40 mouse cellular contexts compared by ENCODE assay signal in genomic region chr2:164494126-164494525, GRCm38 (mm10). TPM values are rescaled to one million over a fixed set of nuclear protein-coding genes. Genes with fewer than 3 reads are reported as not detected.
DNase-seq lines count a peak whose midpoint lies in the region; ATAC-seq and TF ChIP-seq lines count a peak whose summit lies in the region.
"Had no signal": no experiment of that assay in that cellular context is flagged by ENCODE, and none has a peak within 500 bp of the region (broad histone marks: within the 10 kb centered on the region; RNA-seq: fewer than 3 reads in every experiment).

No protein-coding gene starts in this region.

- DNase-seq in cerebellum, adult 11-12 months = peak; percentile 35
- DNase-seq in cerebellum, postnatal 36 days = no peak
- no peak for DNase-seq in hindbrain, embryonic 14.5 days (ENCODE audit: low spot score)
- peak; percentile 78 for DNase-seq in midbrain, postnatal 0 days (ENCODE audit: low spot score)
- peak; percentile 59 for DNase-seq in brain, adult 2 months (ENCODE audit: low read depth, low spot score)
- DNase-seq: adrenal gland, postnatal 10 days; cerebellum, adult 8-10 months; gastrocnemius, adult 2 months; gastrocnemius, postnatal 36 days; heart, adult 18-20 months; heart, postnatal 36 days; kidney, postnatal 14 days; layer of hippocampus, postnatal 36 days; liver; lung, adult 2 months; lung, postnatal 10 days; midbrain, embryonic 14.5 days; right cerebral cortex, postnatal 25 days had no signal

- no peak for TF ChIP-seq CTCF in midbrain, postnatal 0 days (IDR thresholded peaks at IDR 0.05)

- H3K4me3 ChIP-seq in hindbrain, embryonic 16.5 days (ENCODE audit: low read length) = no peak overlapping the region
- H3K4me3 ChIP-seq in hindbrain, embryonic 14.5 days (replicated peaks; ENCODE audit: low read length) = no peak overlapping the region
- no peak overlapping the region for H3K4me3 ChIP-seq in midbrain, postnatal 0 days (ENCODE audit: low read depth, low read length)
- no peak overlapping the region for H3K4me3 ChIP-seq in midbrain, embryonic 13.5 days (replicated peaks)
- H3K4me3 ChIP-seq in intestine, embryonic 16.5 days (ENCODE audit: low read length) = no peak overlapping the region
- H3K4me3 ChIP-seq: embryonic facial prominence, embryonic 10.5 days; embryonic facial prominence, embryonic 15.5 days; forebrain, embryonic 13.5 days; gastrocnemius, adult 2 months; stomach, embryonic 15.5 days had no signal

- H3K4me1 ChIP-seq in hindbrain, embryonic 16.5 days (ENCODE audit: control insufficient read depth, insufficient read depth, low read depth, low read length) = peaks cover 15% of the 10 kb centered on the region
- peaks cover 17% of the 10 kb centered on the region for H3K4me1 ChIP-seq in hindbrain, embryonic 14.5 days (replicated peaks; ENCODE audit: control insufficient read depth, insufficient read depth, low read length)
- peaks cover 7% of the 10 kb centered on the region; the same call in 1 of the 2 replicates for H3K4me1 ChIP-seq in midbrain, postnatal 0 days (ENCODE audit: insufficient read depth, low read length)
- peaks cover 17% of the 10 kb centered on the region for H3K4me1 ChIP-seq in midbrain, embryonic 13.5 days (replicated peaks)
- H3K4me1 ChIP-seq in intestine, embryonic 16.5 days (ENCODE audit: control insufficient read depth, insufficient read depth, low read length) = peaks cover 5% of the 10 kb centered on the region

- 44% methylated on average over 2 of the region's 2 CpGs for WGBS in hindbrain, embryonic 16.5 days
- WGBS in hindbrain, embryonic 14.5 days = 54% methylated on average over 2 of the region's 2 CpGs
- 38% methylated on average over 2 of the region's 2 CpGs for WGBS in midbrain, postnatal 0 days
- 48% methylated on average over 2 of the region's 2 CpGs for WGBS in midbrain, embryonic 13.5 days
- WGBS in intestine, embryonic 16.5 days = 47% methylated on average over 2 of the region's 2 CpGs

- ATAC-seq in hindbrain, embryonic 16.5 days = peak; percentile 70
- no peak for ATAC-seq in hindbrain, embryonic 14.5 days (ENCODE audit: low FRiP score)
- peak; percentile 65; the same call in 1 of the 2 replicates for ATAC-seq in midbrain, postnatal 0 days (ENCODE audit: low FRiP score)
- no peak for ATAC-seq in midbrain, embryonic 13.5 days
- no peak for ATAC-seq in intestine, embryonic 16.5 days
- ATAC-seq: forebrain, embryonic 13.5 days; intestine, postnatal 0 days; Patski had no signal

- H3K9ac ChIP-seq in hindbrain, embryonic 16.5 days (ENCODE audit: low read depth, low read length) = no peak overlapping the region
- H3K9ac ChIP-seq in hindbrain, embryonic 14.5 days = no peak overlapping the region
- H3K9ac ChIP-seq in midbrain, postnatal 0 days (replicated peaks; ENCODE audit: low read length, poor library complexity, severe bottlenecking) = no peak overlapping the region
- no peak overlapping the region for H3K9ac ChIP-seq in midbrain, embryonic 13.5 days (replicated peaks)
- H3K9ac ChIP-seq in intestine, embryonic 16.5 days (ENCODE audit: low read depth, low read length) = no peak overlapping the region
- H3K9ac ChIP-seq: embryonic facial prominence, embryonic 15.5 days; forebrain, embryonic 13.5 days; liver, embryonic 14.5 days; stomach, embryonic 15.5 days had no signal

- H3K27me3 ChIP-seq in hindbrain, embryonic 16.5 days (replicated peaks; ENCODE audit: control insufficient read depth, insufficient read depth, low read length) = no peaks in the 10 kb centered on the region
- H3K27me3 ChIP-seq in hindbrain, embryonic 14.5 days (ENCODE audit: control insufficient read depth, insufficient read depth, low read length) = no peaks in the 10 kb centered on the region
- H3K27me3 ChIP-seq in midbrain, postnatal 0 days (ENCODE audit: insufficient read depth, low read length) = no peaks in the 10 kb centered on the region
- H3K27me3 ChIP-seq in midbrain, embryonic 13.5 days = no peaks in the 10 kb centered on the region
- no peaks in the 10 kb centered on the region for H3K27me3 ChIP-seq in intestine, embryonic 16.5 days (replicated peaks; ENCODE audit: control insufficient read depth, insufficient read depth, low read length)
- H3K27me3 ChIP-seq: CH12.LX; embryonic facial prominence, embryonic 15.5 days; forebrain, embryonic 13.5 days; Patski; stomach, embryonic 15.5 days had no signal

- no peaks in the 10 kb centered on the region for H3K9me3 ChIP-seq in hindbrain, embryonic 16.5 days (ENCODE audit: control insufficient read depth, low read length)
- H3K9me3 ChIP-seq in hindbrain, embryonic 14.5 days (ENCODE audit: control insufficient read depth, low read length) = no peaks in the 10 kb centered on the region
- H3K9me3 ChIP-seq in midbrain, postnatal 0 days (ENCODE audit: low read length) = no peaks in the 10 kb centered on the region
- H3K9me3 ChIP-seq in midbrain, embryonic 13.5 days = no peaks in the 10 kb centered on the region
- no peaks in the 10 kb centered on the region for H3K9me3 ChIP-seq in intestine, embryonic 16.5 days (ENCODE audit: control insufficient read depth, low read length)
- H3K9me3 ChIP-seq: embryonic facial prominence, embryonic 10.5 days; embryonic facial prominence, embryonic 15.5 days; forebrain, embryonic 13.5 days; stomach, embryonic 15.5 days had no signal

- H3K4me2 ChIP-seq in hindbrain, embryonic 16.5 days (ENCODE audit: low read length) = no peak overlapping the region
- no peak overlapping the region for H3K4me2 ChIP-seq in hindbrain, embryonic 14.5 days (replicated peaks)
- H3K4me2 ChIP-seq in midbrain, postnatal 0 days (ENCODE audit: low read depth, low read length, poor library complexity, severe bottlenecking) = no peak overlapping the region
- H3K4me2 ChIP-seq in midbrain, embryonic 13.5 days (replicated peaks) = no peak overlapping the region
- H3K4me2 ChIP-seq in intestine, embryonic 16.5 days (ENCODE audit: low read depth, low read length) = no peak overlapping the region
- H3K4me2 ChIP-seq: embryonic facial prominence, embryonic 15.5 days; forebrain, embryonic 13.5 days; heart, embryonic 11.5 days; stomach, embryonic 15.5 days had no signal

- peaks cover under 1% of the 10 kb centered on the region; the same call in 1 of the 2 replicates for H3K36me3 ChIP-seq in hindbrain, embryonic 16.5 days (ENCODE audit: control insufficient read depth, insufficient read depth, low read length)
- peaks cover 16% of the 10 kb centered on the region; the same call in 1 of the 2 replicates for H3K36me3 ChIP-seq in hindbrain, embryonic 14.5 days (replicated peaks; ENCODE audit: control insufficient read depth, insufficient read depth)
- H3K36me3 ChIP-seq in midbrain, postnatal 0 days (ENCODE audit: insufficient read depth, low read length) = peaks cover 15% of the 10 kb centered on the region
- peaks cover 8% of the 10 kb centered on the region for H3K36me3 ChIP-seq in midbrain, embryonic 13.5 days
- H3K36me3 ChIP-seq in intestine, embryonic 16.5 days (ENCODE audit: control insufficient read depth, insufficient read depth, low read length) = no peaks in the 10 kb centered on the region

- no peak overlapping the region; the same call in 1 of the 2 replicates for H3K27ac ChIP-seq in hindbrain, embryonic 16.5 days (ENCODE audit: low read depth, low read length)
- H3K27ac ChIP-seq in hindbrain, embryonic 14.5 days = no peak overlapping the region
- H3K27ac ChIP-seq in midbrain, postnatal 0 days (ENCODE audit: low read depth, low read length) = peak overlapping the region; percentile 14; the same call in 1 of the 2 replicates
- H3K27ac ChIP-seq in midbrain, embryonic 13.5 days = no peak overlapping the region
- H3K27ac ChIP-seq in intestine, embryonic 16.5 days (ENCODE audit: low read length) = no peak overlapping the region
- H3K27ac ChIP-seq: embryonic facial prominence, embryonic 10.5 days; embryonic facial prominence, embryonic 15.5 days; forebrain, embryonic 13.5 days; gastrocnemius, adult 2 months; liver, embryonic 14.5 days; macrophage; stomach, embryonic 15.5 days had no signal

RNA-seq across cellular contexts. Expression of gene Pigt, which starts 3.2 kb away (rescaled TPM):
- polyA plus RNA-seq in hindbrain, embryonic 16.5 days (2015; fragmentation: Nextera tagmentation; extraction: Ambion mirVana) = 97.7 and 101 TPM in 2 replicates
- 109 and 110 TPM in 2 replicates for polyA plus RNA-seq in hindbrain, embryonic 14.5 days (2014; fragmentation: Nextera tagmentation; extraction: Ambion mirVana)
- 117 and 126 TPM in 2 replicates for total RNA-seq in midbrain, postnatal 0 days (2014; rRNA removed)
- 121 and 126 TPM in 2 replicates for polyA plus RNA-seq in midbrain, postnatal 0 days (2015; fragmentation: Nextera tagmentation; extraction: Ambion mirVana)
- 64.2 and 67.8 TPM in 2 replicates for polyA plus RNA-seq in midbrain, embryonic 13.5 days (2015; fragmentation: Nextera tagmentation; extraction: Ambion mirVana)
- polyA plus RNA-seq in intestine, embryonic 16.5 days (2015; fragmentation: Nextera tagmentation; extraction: Ambion mirVana) = 59.1 and 61.4 TPM in 2 replicates

RNA-seq across cellular contexts. Expression of gene Dbndd2, which starts 8.2 kb away (rescaled TPM):
- polyA plus RNA-seq in hindbrain, embryonic 16.5 days (2015; fragmentation: Nextera tagmentation; extraction: Ambion mirVana) = 23.8 and 27.3 TPM in 2 replicates
- 13.8 and 14.4 TPM in 2 replicates for polyA plus RNA-seq in hindbrain, embryonic 14.5 days (2014; fragmentation: Nextera tagmentation; extraction: Ambion mirVana)
- total RNA-seq in midbrain, postnatal 0 days (2014; rRNA removed) = 21.1 and 26.7 TPM in 2 replicates
- 24.8 and 25.4 TPM in 2 replicates for polyA plus RNA-seq in midbrain, postnatal 0 days (2015; fragmentation: Nextera tagmentation; extraction: Ambion mirVana)
- 8.7 and 8.8 TPM in 2 replicates for polyA plus RNA-seq in midbrain, embryonic 13.5 days (2015; fragmentation: Nextera tagmentation; extraction: Ambion mirVana)
- polyA plus RNA-seq in intestine, embryonic 16.5 days (2015; fragmentation: Nextera tagmentation; extraction: Ambion mirVana) = 16.0 and 16.4 TPM in 2 replicates

RNA-seq across cellular contexts. Expression of gene Trp53tg5, which starts 20.6 kb away (rescaled TPM):
- polyA plus RNA-seq in hindbrain, embryonic 16.5 days (2015; fragmentation: Nextera tagmentation; extraction: Ambion mirVana) = not detected in 2 replicates
- 0.28 TPM in 1 of 2 replicates, not detected in the other for polyA plus RNA-seq in hindbrain, embryonic 14.5 days (2014; fragmentation: Nextera tagmentation; extraction: Ambion mirVana)
- total RNA-seq in midbrain, postnatal 0 days (2014; rRNA removed) = not detected in 2 replicates
- polyA plus RNA-seq in midbrain, postnatal 0 days (2015; fragmentation: Nextera tagmentation; extraction: Ambion mirVana) = not detected in 2 replicates
- polyA plus RNA-seq in midbrain, embryonic 13.5 days (2015; fragmentation: Nextera tagmentation; extraction: Ambion mirVana) = not detected in 2 replicates
- polyA plus RNA-seq in intestine, embryonic 16.5 days (2015; fragmentation: Nextera tagmentation; extraction: Ambion mirVana) = not detected in 2 replicates
- total RNA-seq: adrenal gland, postnatal 10 days; CH12.LX; common myeloid progenitor, adult 5-6 weeks; gastrocnemius, adult 2 months; gastrocnemius, postnatal 36 days; heart, adult 18-20 months; heart, postnatal 36 days; layer of hippocampus, postnatal 36 days; megakaryocyte-erythroid progenitor cell, adult 5-6 weeks had no signal
- polyA plus RNA-seq: C2C12; embryonic facial prominence, embryonic 10.5 days; embryonic facial prominence, embryonic 15.5 days; forebrain, embryonic 13.5 days; frontal cortex, adult 2 months; heart, embryonic 11.5 days; heart, embryonic 16.5 days; intestine, postnatal 0 days; kidney, embryonic 14.5 days; limb, embryonic 11.5 days; liver, embryonic 14.5 days; lung, adult 2 months; macrophage; midbrain, embryonic 14.5 days; neural tube, embryonic 11.5 days had no signal

RNA-seq across cellular contexts. Expression of gene Gm20458, which starts 33.4 kb away (rescaled TPM):
- 4.1 and 12.3 TPM in 2 replicates for polyA plus RNA-seq in hindbrain, embryonic 16.5 days (2015; fragmentation: Nextera tagmentation; extraction: Ambion mirVana)
- 8.6 and 10.0 TPM in 2 replicates for polyA plus RNA-seq in hindbrain, embryonic 14.5 days (2014; fragmentation: Nextera tagmentation; extraction: Ambion mirVana)
- total RNA-seq in midbrain, postnatal 0 days (2014; rRNA removed) = 4.7 and 15.0 TPM in 2 replicates
- polyA plus RNA-seq in midbrain, postnatal 0 days (2015; fragmentation: Nextera tagmentation; extraction: Ambion mirVana) = 6.9 and 7.2 TPM in 2 replicates
- polyA plus RNA-seq in midbrain, embryonic 13.5 days (2015; fragmentation: Nextera tagmentation; extraction: Ambion mirVana) = 4.5 and 5.2 TPM in 2 replicates
- 9.8 and 11.9 TPM in 2 replicates for polyA plus RNA-seq in intestine, embryonic 16.5 days (2015; fragmentation: Nextera tagmentation; extraction: Ambion mirVana)
- total RNA-seq: ES-E14; megakaryocyte-erythroid progenitor cell, adult 5-6 weeks had no signal

RNA-seq across cellular contexts. Expression of gene Sys1, which starts 37.4 kb away (rescaled TPM):
- polyA plus RNA-seq in hindbrain, embryonic 16.5 days (2015; fragmentation: Nextera tagmentation; extraction: Ambion mirVana) = 89.7 and 95.6 TPM in 2 replicates
- 87.1 and 92.6 TPM in 2 replicates for polyA plus RNA-seq in hindbrain, embryonic 14.5 days (2014; fragmentation: Nextera tagmentation; extraction: Ambion mirVana)
- total RNA-seq in midbrain, postnatal 0 days (2014; rRNA removed) = 194 and 206 TPM in 2 replicates
- polyA plus RNA-seq in midbrain, postnatal 0 days (2015; fragmentation: Nextera tagmentation; extraction: Ambion mirVana) = 103 and 108 TPM in 2 replicates
- polyA plus RNA-seq in midbrain, embryonic 13.5 days (2015; fragmentation: Nextera tagmentation; extraction: Ambion mirVana) = 77.6 and 81.1 TPM in 2 replicates
- 54.0 and 56.4 TPM in 2 replicates for polyA plus RNA-seq in intestine, embryonic 16.5 days (2015; fragmentation: Nextera tagmentation; extraction: Ambion mirVana)

Comparison
In these comparisons a context has a peak if more than half of its experiments do, and no peak if none do; other contexts are left out.
1. DNase-seq: peak in cerebellum, adult 11-12 months (single experiment), midbrain, postnatal 0 days (single experiment) and brain, adult 2 months (single experiment); none in cerebellum, postnatal 36 days (0 of 2) and hindbrain, embryonic 14.5 days (single experiment).
2. ATAC-seq: peak in hindbrain, embryonic 16.5 days (single experiment) and midbrain, postnatal 0 days (single experiment); none in hindbrain, embryonic 14.5 days (single experiment), midbrain, embryonic 13.5 days (single experiment) and intestine, embryonic 16.5 days (single experiment).